ENCODE assay signal across 8 mouse cellular contexts in the genomic region with DNA sequence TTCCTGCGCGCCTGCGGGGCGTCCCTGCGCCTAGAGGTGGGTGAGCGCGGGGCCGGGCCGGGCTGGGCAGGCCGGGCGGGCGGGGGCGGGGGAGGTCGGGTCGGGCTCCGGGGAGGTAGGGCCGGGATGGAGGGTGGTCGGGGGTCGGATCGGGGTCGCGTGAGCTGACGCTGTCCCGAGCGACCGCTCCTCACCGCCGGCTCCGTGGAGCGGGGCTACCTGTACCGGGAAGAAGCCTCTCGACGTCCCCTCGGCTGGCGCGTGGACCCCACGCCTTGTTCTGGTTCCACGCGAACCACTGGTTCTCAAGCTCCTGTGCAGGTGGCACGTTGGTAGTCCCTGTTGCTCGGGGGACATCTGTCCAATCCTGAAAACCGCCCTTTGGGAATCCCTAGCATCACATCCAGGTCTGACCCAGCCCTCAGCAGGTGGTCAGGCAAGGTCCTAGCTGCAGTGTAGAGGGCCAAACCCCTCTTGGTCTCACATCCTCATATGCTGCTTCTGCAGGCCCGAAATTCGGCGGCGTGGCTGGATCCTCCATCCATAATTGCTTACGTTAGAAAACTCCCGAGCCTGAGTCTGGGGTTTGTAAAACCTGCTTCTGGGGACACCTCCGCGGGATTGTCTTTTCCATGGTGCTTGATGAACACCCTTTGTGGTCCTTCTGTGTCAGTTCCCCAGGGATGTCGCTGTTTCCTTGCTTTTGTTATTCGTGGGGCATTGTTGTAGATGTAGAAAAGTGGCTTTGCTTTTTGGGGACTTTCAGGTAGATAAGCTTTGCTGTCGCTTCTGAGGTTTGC. TPM values are rescaled to one million over a fixed set of nuclear protein-coding genes. Genes with fewer than 3 reads are reported as not detected.
A peak's percentile ranks its signal among the peaks of the same experiment; 100 is the strongest.
DNase-seq lines count a peak whose midpoint lies in the region; ATAC-seq lines count a peak whose summit lies in the region.

No protein-coding gene starts in this region.

- peak overlapping the region; percentile 85 for H3K4me2 ChIP-seq in forebrain, embryonic 16.5 days (ENCODE audit: low read length)
- peak overlapping the region; percentile 96 for H3K4me2 ChIP-seq in liver, embryonic 11.5 days

- whole genome bisulfite sequencing in forebrain, embryonic 16.5 days: 1% methylated on average over 36 of the region's 53 CpGs
- 1% methylated on average over 45 of the region's 53 CpGs for WGBS in liver, embryonic 11.5 days

- no peak for DNase-seq in frontal cortex, postnatal 25 days (ENCODE audit: low spot score in 2 of 2)
- peak; percentile 2 to 26 for DNase-seq in urinary bladder, adult 18-20 months (ENCODE audit: low spot score in 2 of 2)
- DNase-seq in urinary bladder, postnatal 4 days (ENCODE audit: low spot score in 2 of 2): no peak
- DNase-seq in liver, embryonic 11.5 days (ENCODE audit: low spot score): peak; percentile 47
- peak; percentile 3 to 8 for DNase-seq in spleen, postnatal 36 days (ENCODE audit: low spot score in 2 of 2)
- no peak for DNase-seq in right cerebral cortex, postnatal 4 days

- peak overlapping the region; percentile 77 for H3K4me3 ChIP-seq in forebrain, embryonic 16.5 days (replicated peaks; ENCODE audit: low read length)
- peak overlapping the region; percentile 93 for H3K4me3 ChIP-seq in liver, embryonic 11.5 days (ENCODE audit: low read depth, low read length)

- H3K9me3 ChIP-seq in forebrain, embryonic 16.5 days (ENCODE audit: control insufficient read depth, low read length): no peaks in the 10 kb centered on the region
- no peaks in the 10 kb centered on the region for H3K9me3 ChIP-seq in liver, embryonic 11.5 days (ENCODE audit: control insufficient read depth, low read length)

- no peaks in the 10 kb centered on the region for H3K27me3 ChIP-seq in forebrain, embryonic 16.5 days (replicated peaks; ENCODE audit: control insufficient read depth, insufficient read depth, low read length)
- no peaks in the 10 kb centered on the region for H3K27me3 ChIP-seq in liver, embryonic 11.5 days (replicated peaks; ENCODE audit: control insufficient read depth, insufficient read depth, low read length)

- H3K27ac ChIP-seq in forebrain, embryonic 16.5 days (ENCODE audit: low read length): peak overlapping the region; percentile 75; the same call in 1 of the 2 replicates
- peak overlapping the region; percentile 79 for H3K27ac ChIP-seq in liver, embryonic 11.5 days (ENCODE audit: low read depth, low read length)

- H3K9ac ChIP-seq in forebrain, embryonic 16.5 days (replicated peaks; ENCODE audit: low read depth, low read length): peak overlapping the region; percentile 83
- peak overlapping the region; percentile 93 for H3K9ac ChIP-seq in liver, embryonic 11.5 days (ENCODE audit: low read depth, low read length)

- no peaks in the 10 kb centered on the region for H3K36me3 ChIP-seq in forebrain, embryonic 16.5 days (ENCODE audit: control insufficient read depth, insufficient read depth)
- H3K36me3 ChIP-seq in liver, embryonic 11.5 days (ENCODE audit: control insufficient read depth, insufficient read depth, low read length): no peaks in the 10 kb centered on the region; the same call in 1 of the 2 replicates

- peak; percentile 7; the same call in 1 of the 2 replicates for ATAC-seq in frontal cortex, adult (ENCODE audit: low TSS enrichment)
- peak; percentile 49 for ATAC-seq in forebrain, embryonic 16.5 days
- ATAC-seq in liver, embryonic 11.5 days (replicated peaks; ENCODE audit: low FRiP score): no peak

- peaks cover 26% of the 10 kb centered on the region for H3K4me1 ChIP-seq in forebrain, embryonic 16.5 days (replicated peaks; ENCODE audit: control insufficient read depth, insufficient read depth, low read length)
- peaks cover 13% of the 10 kb centered on the region for H3K4me1 ChIP-seq in liver, embryonic 11.5 days (replicated peaks; ENCODE audit: control insufficient read depth, insufficient read depth, low read length)

RNA-seq across cellular contexts. Expression of a gene that starts 31.2 kb away (rescaled TPM):
- 71.0 and 77.3 TPM in 2 replicates for polyA plus RNA-seq in forebrain, embryonic 16.5 days (2015; fragmentation: Nextera tagmentation; extraction: Ambion mirVana)
- polyA plus RNA-seq in liver, embryonic 11.5 days (2014; fragmentation: Nextera tagmentation; extraction: Ambion mirVana): 30.1 and 31.1 TPM in 2 replicates

RNA-seq across cellular contexts. Expression of a gene that starts 57.8 kb away (rescaled TPM):
- 0.32 TPM in 1 of 2 replicates, not detected in the other for polyA plus RNA-seq in forebrain, embryonic 16.5 days (2015; fragmentation: Nextera tagmentation; extraction: Ambion mirVana)
- not detected in 2 replicates for polyA plus RNA-seq in liver, embryonic 11.5 days (2014; fragmentation: Nextera tagmentation; extraction: Ambion mirVana)

Comparison
In these comparisons a context has a peak if more than half of its experiments do, and no peak if none do; other contexts are left out.
1. DNase-seq: peak in urinary bladder, adult 18-20 months (2 of 2), liver, embryonic 11.5 days (single experiment) and spleen, postnatal 36 days (2 of 2); none in frontal cortex, postnatal 25 days (0 of 2), urinary bladder, postnatal 4 days (0 of 2) and right cerebral cortex, postnatal 4 days (single experiment).